Mouse (Mus musculus) hindbrain, embryonic 13.5 days (tissue): ENCODE data around the gene Tmco3. TPM values are rescaled to one million over a fixed set of nuclear protein-coding genes. Genes with fewer than 3 reads are reported as not detected.

Experiments used
- ATAC-seq: fragments of 200-750 bp; cut with Nextera tagmentation; 2 replicates; pipeline ENCODE4 v1.8.0; 2017; ENCODE audit warnings: moderate TSS enrichment; ENCODE audit not compliant: low FRiP score
- H3K27ac ChIP-seq: fragments of 300-500 bp; sonication (generic); 2 replicates; pipeline ENCODE4 v1.5.1; 2015; ENCODE audit warnings: inconsistent platforms, mild to moderate bottlenecking, moderate library complexity
- H3K27me3 ChIP-seq: fragments of 300-500 bp; sonication (generic); 2 replicates; pipeline ENCODE4 v1.6.1; 2015; ENCODE audit warnings: mild to moderate bottlenecking, inconsistent platforms
- H3K36me3 ChIP-seq: fragments of 300-500 bp; sonication (generic); 2 replicates; pipeline ENCODE4 v1.6.1; 2015; ENCODE audit warnings: mild to moderate bottlenecking, inconsistent platforms
- H3K4me1 ChIP-seq: fragments of 300-500 bp; sonication (generic); replicated peaks from 2 replicates; pipeline ENCODE4 v1.6.1; 2015; ENCODE audit warnings: inconsistent platforms
- H3K4me2 ChIP-seq: fragments of 300-500 bp; sonication (generic); 2 replicates; pipeline ENCODE4 v1.6.1; 2015; ENCODE audit warnings: inconsistent platforms, mild to moderate bottlenecking, moderate library complexity
- H3K4me3 ChIP-seq: fragments of 300-500 bp; sonication (generic); 2 replicates; pipeline ENCODE4 v1.5.1; 2015; ENCODE audit warnings: mild to moderate bottlenecking, inconsistent platforms
- H3K9ac ChIP-seq: fragments of 300-500 bp; sonication (generic); 2 replicates; pipeline ENCODE4 v1.6.1; 2015; ENCODE audit warnings: mild to moderate bottlenecking, inconsistent platforms
- H3K9me3 ChIP-seq: fragments of 300-500 bp; sonication (generic); 2 replicates; pipeline ENCODE4 v1.6.1; 2016; ENCODE audit warnings: inconsistent platforms
- WGBS: fragments of 180-500 bp; shearing (Covaris S2); methylation state at CpG from one replicate; pipeline ENCODE4 v1.1.7; 2015; 5-methylcytosine and 5-hydroxymethylcytosine counted together
- polyA plus RNA-seq: library from polyadenylated mRNA; unstranded; fragments of >200 nt; fragmentation: Nextera tagmentation; extraction: Ambion mirVana; gene quantifications from 2 replicates; pipeline ENCODE4 v1.2.1, GENCODE M21; 2015

The Tmco3 gene
- polyA plus RNA-seq, 1 experiment from 2014 or later = 48.8 TPM

GRCm38 (mm10) chr8:13352601-13353000 lies 64.6 kb downstream of the Tmco3 start:
- Histone ChIP-seq H3K36me3 (peaks cover 94% of the 10 kb centered on the region), H3K9me3 (no peaks in the 10 kb centered on the region), H3K4me3 (no peak overlapping the region), H3K27ac (no peak overlapping the region), H3K9ac (0 out of 2 replicates have a peak overlapping the region, but pooled peaks have one; percentile 20), H3K4me2 (no peak overlapping the region), H3K4me1 (no peaks in the 10 kb centered on the region), H3K27me3 (no peaks in the 10 kb centered on the region)
- WGBS = 92% methylated on average over 8 of the region's 8 CpGs
- ATAC-seq = no peak

DNA sequence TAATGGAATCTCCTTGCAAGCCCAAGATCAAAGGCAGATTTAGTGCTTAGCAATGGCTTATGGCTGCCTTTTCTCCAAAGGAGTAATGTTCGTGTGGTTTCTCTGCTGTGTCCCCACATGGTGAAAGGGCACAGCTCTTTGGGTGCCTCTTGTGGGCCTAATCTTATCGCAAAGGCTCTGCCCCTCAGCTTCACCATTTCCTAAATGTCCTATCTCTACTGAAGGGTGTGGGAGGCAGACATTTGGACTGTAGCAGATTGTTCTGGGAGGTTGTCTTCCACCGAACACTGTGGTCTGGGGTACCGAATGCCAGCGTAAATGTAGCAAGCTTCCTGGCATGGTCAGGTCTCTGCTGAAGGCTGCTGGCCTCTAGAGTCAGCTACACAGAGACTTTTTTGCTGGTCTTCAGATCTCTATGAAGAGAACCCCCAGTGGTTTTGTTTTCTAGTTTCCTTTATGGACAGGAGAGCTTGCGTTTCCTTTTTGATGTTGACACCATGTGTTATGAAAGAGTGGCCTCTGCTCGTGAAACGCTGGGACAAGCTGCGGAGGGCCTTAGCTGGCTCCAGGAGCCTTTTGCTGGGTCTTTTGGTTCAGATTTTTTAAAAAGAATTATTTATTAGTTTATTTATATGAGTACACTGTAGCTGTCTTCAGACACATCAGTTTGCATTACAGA lies 65.3 kb downstream of the Tmco3 start:
- WGBS = 93% methylated on average over 9 of the region's 9 CpGs
- Histone ChIP-seq H3K36me3 (peaks cover 94% of the 10 kb centered on the region), H3K27me3 (no peaks in the 10 kb centered on the region), H3K4me2 (no peak overlapping the region), H3K4me1 (no peaks in the 10 kb centered on the region), H3K9me3 (no peaks in the 10 kb centered on the region), H3K9ac (no peak overlapping the region), H3K27ac (no peak overlapping the region), H3K4me3 (no peak overlapping the region)
- no peak for ATAC-seq

DNA sequence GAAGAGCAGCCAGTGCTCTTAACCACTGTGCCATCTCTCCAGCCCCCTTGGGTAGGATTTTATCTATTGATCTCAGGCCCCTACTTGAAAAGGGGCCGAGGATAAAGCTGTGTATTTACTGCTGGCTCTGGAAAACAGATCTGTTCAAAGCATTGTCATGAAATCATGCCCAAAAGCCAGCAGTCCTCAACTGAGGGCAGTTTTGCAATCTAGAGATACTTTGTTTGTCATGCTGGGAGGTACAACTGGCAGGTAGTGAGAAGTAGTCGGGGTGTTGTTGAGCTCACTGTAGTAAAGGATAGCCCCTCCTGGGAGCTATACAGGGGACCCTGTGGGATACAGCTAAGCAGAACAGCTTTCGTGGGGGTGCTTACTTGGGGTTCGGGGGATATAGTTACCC lies 65.9 kb downstream of the Tmco3 start:
- H3K4me1 ChIP-seq = no peaks in the 10 kb centered on the region
- WGBS = 90% methylated on average over 4 of the region's 4 CpGs
- peaks cover 95% of the 10 kb centered on the region for H3K36me3 ChIP-seq
- no peaks in the 10 kb centered on the region for H3K9me3 ChIP-seq
- H3K4me3 ChIP-seq = no peak overlapping the region
- no peak for ATAC-seq
- no peak overlapping the region for H3K27ac ChIP-seq
- H3K9ac ChIP-seq = no peak overlapping the region
- no peak overlapping the region for H3K4me2 ChIP-seq
- H3K27me3 ChIP-seq = no peaks in the 10 kb centered on the region

- H3K27ac ChIP-seq = no peak overlapping the region
- H3K4me2 ChIP-seq = no peak overlapping the region
- H3K27me3 ChIP-seq = no peaks in the 10 kb centered on the region
- H3K36me3 ChIP-seq = peaks cover 95% of the 10 kb centered on the region
- no peaks in the 10 kb centered on the region for H3K9me3 ChIP-seq
- no peak for ATAC-seq
- H3K4me3 ChIP-seq = no peak overlapping the region
- no peaks in the 10 kb centered on the region for H3K4me1 ChIP-seq
- no peak overlapping the region for H3K9ac ChIP-seq
- 92% methylated on average over 6 of the region's 6 CpGs for WGBS
Observed at GRCm38 (mm10) chr8:13356221-13356620, 68.2 kb downstream of the Tmco3 start.

DNA sequence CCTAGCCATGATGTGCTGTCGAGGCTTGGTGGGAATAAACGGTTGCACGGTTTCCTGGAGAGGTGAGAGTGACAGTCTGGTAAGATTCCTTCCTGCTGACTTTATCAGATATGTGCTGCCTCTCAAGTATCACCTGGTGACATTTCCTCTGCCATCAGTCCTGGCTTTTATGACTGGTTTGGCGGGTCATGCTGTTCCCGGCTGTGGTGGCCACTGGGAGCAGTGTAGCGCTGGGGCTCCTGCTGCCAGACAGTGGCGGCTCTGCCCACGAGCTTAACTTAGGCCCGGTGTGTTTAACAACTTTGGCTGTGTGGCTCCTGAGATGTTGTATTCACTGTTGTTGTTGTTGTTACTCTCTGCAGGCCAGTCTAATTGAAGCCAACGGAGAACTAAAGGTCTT lies 68.7 kb downstream of the Tmco3 start:
- H3K9ac ChIP-seq = no peak overlapping the region
- no peaks in the 10 kb centered on the region for H3K4me1 ChIP-seq
- no peak overlapping the region for H3K27ac ChIP-seq
- H3K4me2 ChIP-seq = no peak overlapping the region
- 90% methylated on average over 10 of the region's 10 CpGs for WGBS
- H3K36me3 ChIP-seq = peaks cover 95% of the 10 kb centered on the region
- H3K9me3 ChIP-seq = no peaks in the 10 kb centered on the region
- H3K4me3 ChIP-seq = no peak overlapping the region
- no peak for ATAC-seq
- H3K27me3 ChIP-seq = no peaks in the 10 kb centered on the region

DNA sequence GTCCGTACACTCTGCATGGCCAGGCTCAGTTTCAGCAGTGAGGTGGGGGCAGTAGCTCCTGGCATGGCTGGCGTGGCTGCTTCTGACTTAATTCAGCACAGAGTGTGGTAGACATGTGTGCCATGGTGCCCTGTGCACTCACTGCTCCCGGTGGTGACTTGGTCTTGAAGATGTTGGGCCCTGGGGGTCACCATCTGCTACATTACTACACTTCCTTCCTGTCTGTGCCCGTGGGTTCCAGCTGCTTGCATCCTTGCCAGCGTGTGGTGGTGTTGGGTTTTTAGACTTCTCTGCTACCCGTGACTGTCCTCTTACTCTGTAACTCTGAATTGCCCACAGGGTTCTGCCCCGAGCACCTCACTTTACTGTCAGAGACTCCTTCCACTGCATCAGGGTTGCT lies 72.2 kb downstream of the Tmco3 start:
- no peaks in the 10 kb centered on the region for H3K4me1 ChIP-seq
- peaks cover 86% of the 10 kb centered on the region for H3K36me3 ChIP-seq
- H3K4me2 ChIP-seq = no peak overlapping the region
- ATAC-seq = no peak
- no peak overlapping the region for H3K4me3 ChIP-seq
- no peaks in the 10 kb centered on the region for H3K27me3 ChIP-seq
- WGBS = 93% methylated on average over 7 of the region's 7 CpGs
- no peak overlapping the region for H3K9ac ChIP-seq
- no peaks in the 10 kb centered on the region for H3K9me3 ChIP-seq
- H3K27ac ChIP-seq = no peak overlapping the region

- no peaks in the 10 kb centered on the region for H3K27me3 ChIP-seq
- H3K4me3 ChIP-seq = no peak overlapping the region
- H3K9ac ChIP-seq = no peak overlapping the region
- no peaks in the 10 kb centered on the region for H3K4me1 ChIP-seq
- no peak overlapping the region for H3K4me2 ChIP-seq
- H3K9me3 ChIP-seq = no peaks in the 10 kb centered on the region
- no peak for ATAC-seq
- H3K27ac ChIP-seq = no peak overlapping the region
- 95% methylated on average over 6 of the region's 6 CpGs for WGBS
- peaks cover 86% of the 10 kb centered on the region for H3K36me3 ChIP-seq
Observed at GRCm38 (mm10) chr8:13361865-13362264, 73.9 kb downstream of the Tmco3 start.

Other genes with a start within 250 kb of the Tmco3 start
- 0.73 and 1.1 TPM in 2 replicates for gene Proz, start 227.3 kb upstream of the Tmco3 start, polyA plus RNA-seq
- gene Pcid2, start 182.7 kb upstream of the Tmco3 start, polyA plus RNA-seq = 41.7 and 44.3 TPM in 2 replicates
- gene Cul4a, start 182.6 kb upstream of the Tmco3 start, polyA plus RNA-seq = 71.7 and 73.0 TPM in 2 replicates
- gene Lamp1, start 129.0 kb upstream of the Tmco3 start, polyA plus RNA-seq = 272 and 273 TPM in 2 replicates
- 11.4 and 13.3 TPM in 2 replicates for gene Grtp1, start 87.6 kb upstream of the Tmco3 start, polyA plus RNA-seq
- gene Adprhl1, start 34.0 kb upstream of the Tmco3 start, polyA plus RNA-seq = 0.81 and 1.3 TPM in 2 replicates
- 33.7 and 34.0 TPM in 2 replicates for gene Dcun1d2, start 59 bp upstream of the Tmco3 start, polyA plus RNA-seq
- gene Tfdp1, start 50.6 kb downstream of the Tmco3 start, polyA plus RNA-seq = 99.5 and 103 TPM in 2 replicates
- gene Atp4b, start 108.6 kb downstream of the Tmco3 start, polyA plus RNA-seq = not detected in 2 replicates
- not detected in 2 replicates for gene Grk1, start 116.9 kb downstream of the Tmco3 start, polyA plus RNA-seq
- gene Tmem255b, start 147.0 kb downstream of the Tmco3 start, polyA plus RNA-seq = 0.39 and 0.62 TPM in 2 replicates
- gene Gas6, start 206.3 kb downstream of the Tmco3 start, polyA plus RNA-seq = 23.5 and 25.8 TPM in 2 replicates